Mouse (Mus musculus) heart, embryonic 10.5 days (tissue): ENCODE measurements around the gene Mbtd1. TPM values are rescaled to one million over a fixed set of nuclear protein-coding genes. Genes with fewer than 3 reads are reported as not detected.

Experiments
- polyA plus RNA-seq: library from polyadenylated mRNA; unstranded; fragments of >200 nt; fragmentation: Nextera tagmentation; extraction: Ambion mirVana; gene quantifications from 2 replicates; pipeline ENCODE4 v1.2.1, GENCODE M21; 2016

Mbtd1 gene
- polyA plus RNA-seq, 1 experiment from 2014 or later: 26.6 TPM

Other genes with a start within 250 kb of the Mbtd1 start
- 22.9 and 33.8 TPM in 2 replicates for gene Utp18, start 86 bp upstream of the Mbtd1 start, polyA plus RNA-seq
- gene Nme2, start 70.4 kb downstream of the Mbtd1 start, polyA plus RNA-seq: 176 and 218 TPM in 2 replicates
- gene Gm20390, start 82.4 kb downstream of the Mbtd1 start, polyA plus RNA-seq: 432 and 461 TPM in 2 replicates
- gene Nme1, start 82.7 kb downstream of the Mbtd1 start, polyA plus RNA-seq: 188 and 263 TPM in 2 replicates
- gene Spag9, start 110.2 kb downstream of the Mbtd1 start, polyA plus RNA-seq: 27.8 and 32.4 TPM in 2 replicates